Mouse (Mus musculus): ENCODE measurements around the gene Cr2. TPM values are rescaled to one million over a fixed set of nuclear protein-coding genes. Genes with fewer than 3 reads are reported as not detected.
"Not testable (repeated sequence)": the region's sequence is repeated elsewhere in the genome, so short reads cannot be mapped to it uniquely, and the experiment has no call there.

The Cr2 gene
- 0.16 and 0.30 TPM in 2 replicates for polyA plus RNA-seq (2012; rRNA removed)

DNA sequence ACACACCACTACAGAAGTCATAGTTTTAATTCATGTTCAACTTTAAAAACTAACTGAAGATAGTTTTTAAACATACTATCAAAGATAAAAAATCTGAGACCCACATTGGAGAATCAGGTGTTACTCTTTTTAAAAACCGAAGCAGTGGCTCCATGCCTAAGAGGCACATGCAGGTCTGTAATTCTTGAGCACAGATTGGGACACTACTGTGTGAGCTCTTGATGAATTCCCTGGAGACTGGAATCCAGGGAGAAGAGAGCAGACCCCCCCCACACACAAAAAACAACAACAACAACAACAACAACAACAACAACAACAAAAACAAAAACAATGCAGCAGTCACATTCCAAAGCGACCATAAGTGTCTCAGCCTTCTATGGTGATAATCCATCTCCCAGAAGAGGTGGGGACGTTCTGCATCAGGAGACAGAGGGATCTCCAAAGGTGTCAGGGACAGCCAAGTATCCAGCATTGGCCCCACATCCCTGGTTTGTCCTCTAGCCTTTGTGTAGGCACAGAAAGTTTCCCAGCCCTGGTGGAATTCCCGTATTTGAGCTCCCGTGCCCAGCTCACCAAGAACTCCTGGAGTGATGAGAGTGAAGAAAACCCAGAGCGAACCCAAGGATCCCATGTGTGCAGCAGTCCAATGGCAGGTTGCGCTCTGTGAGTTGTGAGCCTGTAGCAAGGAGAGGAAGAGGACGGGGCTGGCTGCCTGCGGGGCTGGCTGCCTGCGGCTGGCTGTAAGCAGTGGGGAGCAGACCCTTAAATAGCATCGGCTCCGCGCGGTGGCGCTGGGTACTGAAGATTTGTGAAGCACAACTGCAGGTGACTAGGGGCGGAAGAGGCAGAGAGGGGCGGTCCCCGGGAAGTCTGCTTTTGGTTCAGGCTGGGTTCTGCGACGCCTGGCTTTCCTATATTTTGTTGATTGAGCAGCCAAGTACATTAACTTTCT, at the start of gene Cr2:
Gene Cr2, minus strand, starts transcription at position 737 of the 952 bp plus-strand sequence.
- peak; percentile 92 for DNase-seq (ENCODE audit: low read depth)
- peak; percentile 59 for TF ChIP-seq CTCF (IDR thresholded peaks at IDR 0.05; ENCODE audit: borderline replicate concordance, extremely low read depth, insufficient read depth, insufficient read length)
- TF ChIP-seq POLR2A (IDR thresholded peaks at IDR 0.05; ENCODE audit: borderline replicate concordance, extremely low read depth, insufficient read depth, insufficient read length, poor library complexity, severe bottlenecking): no peak

DNA sequence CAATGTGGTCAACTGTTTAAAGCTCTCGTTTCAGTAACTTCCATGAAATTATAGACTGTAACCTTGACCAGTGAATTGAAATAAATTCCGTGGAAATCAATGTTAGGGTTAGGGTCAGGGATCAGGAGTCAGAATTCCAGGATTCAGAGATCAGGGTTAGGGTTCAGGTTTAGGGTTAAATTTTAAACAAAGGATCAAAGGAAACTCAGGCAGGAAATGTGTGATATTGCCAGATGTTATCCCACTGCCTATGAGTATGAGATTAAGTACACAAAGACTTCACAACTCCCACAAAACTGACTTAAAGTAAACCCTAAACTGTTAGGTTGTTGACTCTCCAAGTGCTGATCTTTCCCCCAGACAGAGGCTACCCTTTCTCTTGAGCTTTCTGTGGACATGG, 45.3 kb upstream of the Cr2 start:
- TF ChIP-seq CTCF (IDR thresholded peaks at IDR 0.05; ENCODE audit: borderline replicate concordance, extremely low read depth, insufficient read depth, insufficient read length) (no peak), POLR2A (IDR thresholded peaks at IDR 0.05; ENCODE audit: borderline replicate concordance, extremely low read depth, insufficient read depth, insufficient read length, poor library complexity, severe bottlenecking) (no peak)
- no peak for DNase-seq (ENCODE audit: low read depth)

DNA sequence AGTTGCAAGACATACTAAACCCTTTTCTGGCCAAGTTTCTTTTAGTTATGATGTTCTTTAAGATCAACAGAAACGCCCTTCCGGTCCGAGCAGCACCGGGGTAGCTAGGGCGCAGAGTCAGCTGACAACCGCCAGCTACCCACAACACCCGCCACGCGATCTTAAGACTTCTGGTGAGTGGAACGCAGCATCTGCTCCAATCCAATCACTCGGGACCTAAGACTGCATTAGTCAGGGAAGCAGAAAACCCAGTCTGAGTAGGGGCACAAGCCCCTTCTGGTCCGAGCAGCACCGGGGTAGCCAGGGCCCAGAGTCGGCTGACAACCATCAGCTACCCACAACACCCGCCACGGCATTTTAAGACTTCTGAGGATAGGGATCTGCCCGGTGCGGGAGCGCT, 36.3 kb upstream of the Cr2 start:
- not testable (repeated sequence) for DNase-seq (ENCODE audit: low read depth)

DNA sequence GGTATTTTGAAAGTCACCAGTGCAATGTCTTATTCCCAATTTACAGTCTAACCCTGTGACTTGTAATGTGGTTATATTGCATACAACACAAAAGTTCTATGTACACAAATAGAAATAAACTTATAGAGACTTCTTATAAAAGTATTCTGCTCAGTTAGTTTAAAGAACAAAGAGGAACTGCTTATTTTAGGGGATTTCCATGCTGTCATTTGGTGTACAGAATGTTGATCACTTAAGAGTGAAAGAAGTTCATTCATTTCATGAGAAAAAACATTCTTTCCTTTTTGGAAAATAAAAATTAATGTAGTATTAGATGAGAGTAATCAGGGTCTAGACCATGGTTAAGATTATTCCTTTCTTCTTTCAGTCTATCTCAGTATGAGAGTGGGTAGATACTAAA, 8.2 kb upstream of the Cr2 start:
- DNase-seq (ENCODE audit: low read depth): no peak

DNA sequence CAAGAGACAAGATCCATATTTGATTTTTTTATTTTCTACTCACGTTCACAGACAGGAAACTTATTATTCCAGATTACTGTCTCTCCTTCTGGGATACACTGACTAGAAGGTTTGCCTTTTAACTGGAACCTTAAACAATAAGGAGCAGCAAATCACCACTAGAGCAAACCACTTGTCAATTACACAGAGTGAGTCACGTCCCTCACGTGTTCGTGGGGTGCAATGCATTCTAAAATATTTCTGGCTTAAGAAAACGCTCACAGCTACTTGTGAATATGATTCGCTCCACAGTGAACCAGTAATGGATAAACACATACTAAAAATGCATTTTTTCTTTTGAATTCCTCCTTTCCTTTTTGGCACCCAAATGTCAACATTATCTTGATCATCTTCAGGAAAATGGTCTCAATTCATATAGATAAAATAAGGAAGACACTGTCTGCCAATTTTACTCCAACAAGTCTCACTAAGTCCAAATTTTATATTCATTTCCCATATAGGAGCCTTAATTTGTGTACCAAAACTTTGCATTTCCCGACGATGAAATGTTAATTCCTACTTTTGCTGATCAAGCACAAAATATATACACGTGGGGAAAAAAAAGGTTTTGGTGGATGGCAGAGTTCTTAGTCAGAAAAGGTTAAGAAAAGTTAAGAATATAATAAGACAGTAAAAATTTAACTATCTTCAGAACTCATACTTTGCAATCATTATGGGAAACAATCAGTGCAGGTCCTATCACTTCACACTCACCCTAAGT, 11.3 kb downstream of the Cr2 start:
- TF ChIP-seq CTCF (IDR thresholded peaks at IDR 0.05; ENCODE audit: borderline replicate concordance, extremely low read depth, insufficient read depth, insufficient read length) (no peak), POLR2A (IDR thresholded peaks at IDR 0.05; ENCODE audit: borderline replicate concordance, extremely low read depth, insufficient read depth, insufficient read length, poor library complexity, severe bottlenecking) (no peak)
- DNase-seq (ENCODE audit: low read depth): no peak

More for the DNA sequence above, 8.2 kb upstream of the Cr2 start:
- TF ChIP-seq POLR2A (IDR thresholded peaks at IDR 0.05; ENCODE audit: borderline replicate concordance, extremely low read depth, insufficient read depth, insufficient read length, poor library complexity, severe bottlenecking): no peak
- no peak for TF ChIP-seq CTCF (IDR thresholded peaks at IDR 0.05; ENCODE audit: borderline replicate concordance, extremely low read depth, insufficient read depth, insufficient read length)

DNA sequence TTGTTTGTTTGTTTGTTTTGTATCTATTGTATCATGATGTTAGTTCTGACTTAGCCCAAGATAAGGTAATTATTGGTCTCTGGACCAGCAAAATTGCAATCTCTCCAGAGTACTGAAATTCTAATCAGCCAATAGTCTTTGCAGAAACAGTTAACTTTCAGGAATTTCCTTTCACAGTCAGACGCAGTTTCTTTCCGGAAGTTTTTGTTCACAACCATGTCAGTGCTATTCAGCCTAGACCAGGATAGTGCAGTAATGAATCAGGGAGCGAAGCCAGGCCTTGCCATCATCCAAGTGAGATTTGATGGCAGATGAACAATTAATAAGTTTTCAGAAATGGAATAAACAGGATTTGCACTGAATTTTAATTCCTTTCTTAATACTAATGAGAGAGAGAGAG, 44.4 kb downstream of the Cr2 start:
- DNase-seq (ENCODE audit: low read depth): peak; percentile 7
- TF ChIP-seq POLR2A (IDR thresholded peaks at IDR 0.05; ENCODE audit: borderline replicate concordance, extremely low read depth, insufficient read depth, insufficient read length, poor library complexity, severe bottlenecking) (no peak), CTCF (IDR thresholded peaks at IDR 0.05; ENCODE audit: borderline replicate concordance, extremely low read depth, insufficient read depth, insufficient read length) (no peak)

DNA sequence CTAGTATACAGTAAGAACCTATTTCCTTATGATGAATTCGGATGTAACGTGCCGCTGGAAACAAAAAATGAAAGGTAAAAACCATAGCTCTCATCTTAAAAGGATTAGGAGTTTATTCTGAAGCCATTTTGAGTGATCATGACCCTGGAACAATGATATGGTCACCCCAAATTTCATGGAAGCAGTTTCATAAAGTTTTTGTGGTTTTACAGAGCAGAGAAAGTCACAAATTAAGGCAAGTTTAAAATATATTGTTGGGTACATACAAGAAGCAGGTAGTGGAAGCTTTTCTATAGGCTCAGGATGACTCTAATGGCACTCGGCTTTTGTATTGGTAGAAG, 44.9 kb downstream of the Cr2 start:
- TF ChIP-seq CTCF (IDR thresholded peaks at IDR 0.05; ENCODE audit: borderline replicate concordance, extremely low read depth, insufficient read depth, insufficient read length) (no peak), POLR2A (IDR thresholded peaks at IDR 0.05; ENCODE audit: borderline replicate concordance, extremely low read depth, insufficient read depth, insufficient read length, poor library complexity, severe bottlenecking) (no peak)
- no peak for DNase-seq (ENCODE audit: low read depth)

DNA sequence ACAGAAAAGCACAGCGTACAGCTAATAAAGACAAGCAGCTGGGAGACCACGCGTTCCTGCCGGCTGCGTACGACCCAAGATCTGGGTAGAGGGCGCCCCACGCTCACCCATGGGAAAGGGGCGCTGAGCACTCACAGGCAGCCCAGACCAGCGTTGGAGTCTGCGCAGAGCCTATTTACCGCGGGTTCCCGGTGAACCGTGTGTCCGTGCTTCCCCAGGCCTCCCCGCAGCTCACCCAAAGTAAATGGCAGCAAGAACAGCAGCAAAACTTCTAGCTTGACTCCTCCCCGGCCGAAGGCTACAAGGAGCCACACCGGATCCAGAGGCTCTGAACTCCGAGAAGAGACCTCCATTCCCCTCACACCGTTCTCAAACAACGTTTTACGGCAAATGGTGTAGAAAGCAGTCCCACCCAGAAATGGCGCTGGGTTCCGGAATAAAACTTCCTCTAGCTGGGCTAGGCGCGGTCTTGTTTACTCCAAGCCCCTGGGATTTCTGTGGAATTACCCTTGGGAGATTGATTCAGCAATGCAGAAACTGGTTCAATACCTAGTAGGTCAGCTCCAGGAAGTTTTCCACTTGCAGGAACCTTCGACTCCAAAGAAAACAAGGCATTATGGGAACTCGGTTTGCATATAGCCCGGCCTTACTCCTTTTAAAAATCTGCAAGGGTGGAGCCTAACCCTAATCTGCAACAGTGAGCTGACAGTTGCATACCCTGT, 45.4 kb downstream of the Cr2 start, which contains the start of gene Cr1l:
Gene Cr1l, minus strand, starts transcription at position 634 of the 722 bp plus-strand sequence.
- TF ChIP-seq CTCF (IDR thresholded peaks at IDR 0.05; ENCODE audit: borderline replicate concordance, extremely low read depth, insufficient read depth, insufficient read length): peak; percentile 65
- TF ChIP-seq POLR2A (IDR thresholded peaks at IDR 0.05; ENCODE audit: borderline replicate concordance, extremely low read depth, insufficient read depth, insufficient read length, poor library complexity, severe bottlenecking): peak; percentile 67; the same call in 1 of the 2 replicates
- peak; percentile 97 for DNase-seq (ENCODE audit: low read depth)

DNA sequence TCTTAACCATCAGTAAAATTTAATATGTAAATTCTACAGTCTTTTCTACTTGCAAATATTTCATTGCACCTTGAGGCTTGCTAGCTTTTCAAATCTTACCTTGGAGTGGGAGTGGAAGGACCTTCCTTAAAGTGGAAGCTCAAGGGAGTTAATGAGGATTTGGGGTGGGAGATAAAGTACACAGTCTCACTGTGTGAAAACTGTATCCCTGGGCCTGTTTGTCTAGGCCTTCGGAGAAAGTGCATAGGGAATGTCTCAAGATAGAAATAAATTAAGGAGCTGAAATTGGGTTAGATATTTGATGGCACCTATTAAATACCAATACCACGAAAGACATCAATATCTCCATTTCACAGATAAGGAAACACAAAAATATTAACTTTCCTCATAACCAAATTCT, 46.0 kb downstream of the Cr2 start:
- DNase-seq (ENCODE audit: low read depth): no peak
- TF ChIP-seq POLR2A (IDR thresholded peaks at IDR 0.05; ENCODE audit: borderline replicate concordance, extremely low read depth, insufficient read depth, insufficient read length, poor library complexity, severe bottlenecking) (no peak), CTCF (IDR thresholded peaks at IDR 0.05; ENCODE audit: borderline replicate concordance, extremely low read depth, insufficient read depth, insufficient read length) (no peak)

DNA sequence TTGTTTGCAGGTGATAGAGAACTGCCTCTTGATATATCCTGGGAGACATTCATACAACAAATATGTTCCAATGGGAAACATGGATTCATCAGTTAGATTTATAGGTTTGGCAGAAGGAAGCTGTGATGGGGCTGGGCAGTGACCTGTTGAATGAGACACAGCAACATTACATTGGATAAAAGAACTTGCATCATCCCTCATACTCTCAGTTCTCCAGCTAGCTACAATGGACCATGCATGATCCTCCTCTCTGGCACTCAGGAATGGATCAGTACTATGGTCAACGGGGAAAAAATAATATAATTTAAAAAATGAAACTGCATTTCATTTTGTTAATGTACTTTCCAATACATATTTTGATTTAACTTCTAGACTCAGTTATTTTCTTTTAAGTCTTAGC, 46.6 kb downstream of the Cr2 start:
- no peak for TF ChIP-seq CTCF (IDR thresholded peaks at IDR 0.05; ENCODE audit: borderline replicate concordance, extremely low read depth, insufficient read depth, insufficient read length)
- TF ChIP-seq POLR2A (IDR thresholded peaks at IDR 0.05; ENCODE audit: borderline replicate concordance, extremely low read depth, insufficient read depth, insufficient read length, poor library complexity, severe bottlenecking): no peak
- no peak for DNase-seq (ENCODE audit: low read depth)

DNA sequence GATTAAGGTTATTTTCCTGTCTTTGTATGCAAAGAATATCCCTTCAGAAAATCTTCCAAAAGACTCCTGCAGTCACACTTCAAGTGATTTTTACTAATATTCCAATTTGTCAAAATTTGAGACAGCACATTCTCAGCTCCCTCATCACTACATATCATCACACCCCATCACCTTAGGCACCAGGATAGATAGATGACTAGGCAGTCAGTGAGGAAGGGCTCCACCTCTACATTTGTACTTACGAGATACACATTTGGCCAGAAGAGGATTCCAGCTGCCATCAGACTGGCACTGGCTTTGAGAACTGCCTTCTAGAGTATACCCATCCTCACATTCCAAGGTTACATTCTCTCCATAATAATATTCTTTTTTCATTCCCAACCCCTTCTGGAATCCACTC, 62.1 kb downstream of the Cr2 start:
- no peak for DNase-seq (ENCODE audit: low read depth)
- no peak for TF ChIP-seq CTCF (IDR thresholded peaks at IDR 0.05; ENCODE audit: borderline replicate concordance, extremely low read depth, insufficient read depth, insufficient read length)
- TF ChIP-seq POLR2A (IDR thresholded peaks at IDR 0.05; ENCODE audit: borderline replicate concordance, extremely low read depth, insufficient read depth, insufficient read length, poor library complexity, severe bottlenecking): no peak

Data from brain, embryonic 14.5 days (tissue).